Mouse (Mus musculus) kidney, embryonic 15.5 days (tissue): ENCODE measurements around the gene Ceacam15. TPM values are rescaled to one million over a fixed set of nuclear protein-coding genes. Genes with fewer than 3 reads are reported as not detected.
"Not testable (repeated sequence)": the region's sequence is repeated elsewhere in the genome, so short reads cannot be mapped to it uniquely, and the experiment has no call there.

Experiments
- ATAC-seq: fragments of 200-750 bp; cut with Nextera tagmentation; replicated peaks from 2 replicates; pipeline ENCODE4 v1.8.0; 2017; ENCODE audit warnings: moderate TSS enrichment; ENCODE audit not compliant: low FRiP score
- H3K27ac ChIP-seq: fragments of 300-500 bp; sonication (generic); 2 replicates; pipeline ENCODE4 v1.5.1; 2015; ENCODE audit warnings: mild to moderate bottlenecking, inconsistent platforms
- H3K27me3 ChIP-seq: fragments of 300-500 bp; sonication (generic); 2 replicates; pipeline ENCODE4 v1.6.1; 2015; ENCODE audit warnings: inconsistent platforms
- H3K36me3 ChIP-seq: fragments of 300-500 bp; sonication (generic); 2 replicates; pipeline ENCODE4 v1.6.1; 2015; ENCODE audit warnings: inconsistent platforms
- H3K4me1 ChIP-seq: fragments of 300-500 bp; sonication (generic); 2 replicates; pipeline ENCODE4 v1.6.1; 2015; ENCODE audit warnings: inconsistent platforms
- H3K4me2 ChIP-seq: fragments of 300-500 bp; sonication (generic); 2 replicates; pipeline ENCODE4 v1.6.1; 2015; ENCODE audit warnings: moderate library complexity, mild to moderate bottlenecking, inconsistent platforms
- H3K4me3 ChIP-seq: fragments of 300-500 bp; sonication (generic); replicated peaks from 2 replicates; pipeline ENCODE4 v1.5.1; 2015; ENCODE audit warnings: mild to moderate bottlenecking, inconsistent platforms
- H3K9ac ChIP-seq: fragments of 300-500 bp; sonication (generic); 2 replicates; pipeline ENCODE4 v1.6.1; 2015; ENCODE audit warnings: mild to moderate bottlenecking, inconsistent platforms
- H3K9me3 ChIP-seq: fragments of 300-500 bp; sonication (generic); replicated peaks from 2 replicates; pipeline ENCODE4 v1.6.1; 2016; ENCODE audit warnings: inconsistent platforms
- WGBS: fragments of 180-500 bp; shearing (Covaris S2); methylation state at CpG from one replicate; pipeline ENCODE4 v1.1.7; 2015; ENCODE audit warnings: mixed read lengths; 5-methylcytosine and 5-hydroxymethylcytosine counted together
- polyA plus RNA-seq: library from polyadenylated mRNA; unstranded; fragments of >200 nt; fragmentation: Nextera tagmentation; extraction: Ambion mirVana; gene quantifications from 2 replicates; pipeline ENCODE4 v1.2.1, GENCODE M21; 2015

Gene Ceacam15
- polyA plus RNA-seq, 1 experiment from 2014 or later: not detected

DNA sequence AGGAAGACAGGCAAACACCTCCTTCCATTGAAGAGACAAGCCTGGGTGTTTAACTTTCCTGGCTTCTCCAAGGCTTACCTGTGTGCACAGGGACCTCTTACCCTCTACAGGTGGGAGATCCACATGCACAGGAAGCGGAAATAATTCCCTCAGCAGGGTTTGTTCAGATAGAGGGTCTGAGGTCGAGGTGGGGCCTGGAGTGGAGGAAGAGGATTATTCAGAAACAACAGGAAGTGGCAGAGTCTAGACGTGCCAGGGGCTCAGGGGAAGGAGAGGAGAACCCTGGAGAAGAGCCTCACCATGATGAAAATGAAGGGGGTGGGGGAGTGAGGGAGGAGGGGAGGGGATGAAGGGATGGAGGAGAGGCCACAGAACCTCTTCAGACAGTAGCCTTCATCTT is 4.7 kb upstream of the Ceacam15 start:
- WGBS: 63% methylated on average over 3 of the region's 3 CpGs

GRCm38 (mm10) chr7:16674699-16675098 is 806 bp downstream of the Ceacam15 start:
- H3K4me2 ChIP-seq, H3K9me3 ChIP-seq, H3K36me3 ChIP-seq, H3K9ac ChIP-seq, H3K4me1 ChIP-seq, H3K27me3 ChIP-seq, H3K4me3 ChIP-seq, ATAC-seq, H3K27ac ChIP-seq: not testable (repeated sequence)
- WGBS: 51% methylated on average over 5 of the region's 5 CpGs

More for the DNA sequence above, 4.7 kb upstream of the Ceacam15 start:
- H3K9ac ChIP-seq, ATAC-seq, H3K4me1 ChIP-seq, H3K4me2 ChIP-seq, H3K27me3 ChIP-seq, H3K27ac ChIP-seq, H3K9me3 ChIP-seq, H3K4me3 ChIP-seq, H3K36me3 ChIP-seq: not testable (repeated sequence)

DNA sequence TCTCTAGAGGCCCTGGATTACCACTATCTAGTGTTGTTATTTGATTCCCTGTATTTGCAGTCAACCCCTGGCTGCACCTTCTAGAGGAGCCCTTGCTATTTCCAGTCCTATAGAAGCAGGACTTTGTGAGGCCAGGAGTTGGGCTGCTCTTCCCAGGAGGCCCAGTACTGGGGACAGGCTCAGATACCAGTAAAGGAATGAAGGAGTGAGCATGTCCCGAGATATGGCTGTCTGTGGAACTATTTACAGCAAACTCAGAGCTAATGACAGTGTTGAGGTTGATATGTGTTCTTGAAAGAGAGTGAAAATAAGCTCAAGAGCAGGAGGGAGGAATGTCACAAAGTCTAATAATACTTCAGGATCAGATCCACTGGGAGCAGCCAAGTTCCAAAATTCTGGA is 1.7 kb downstream of the Ceacam15 start:
- Histone ChIP-seq H3K27ac (no peak overlapping the region), H3K36me3 (no peaks in the 10 kb centered on the region), H3K9me3 (no peaks in the 10 kb centered on the region), H3K4me1 (no peaks in the 10 kb centered on the region), H3K27me3 (no peaks in the 10 kb centered on the region), H3K4me2 (no peak overlapping the region), H3K9ac (no peak overlapping the region), H3K4me3 (no peak overlapping the region)
- no peak for ATAC-seq
- WGBS: 53% methylated on average over 1 of the region's 1 CpGs

DNA sequence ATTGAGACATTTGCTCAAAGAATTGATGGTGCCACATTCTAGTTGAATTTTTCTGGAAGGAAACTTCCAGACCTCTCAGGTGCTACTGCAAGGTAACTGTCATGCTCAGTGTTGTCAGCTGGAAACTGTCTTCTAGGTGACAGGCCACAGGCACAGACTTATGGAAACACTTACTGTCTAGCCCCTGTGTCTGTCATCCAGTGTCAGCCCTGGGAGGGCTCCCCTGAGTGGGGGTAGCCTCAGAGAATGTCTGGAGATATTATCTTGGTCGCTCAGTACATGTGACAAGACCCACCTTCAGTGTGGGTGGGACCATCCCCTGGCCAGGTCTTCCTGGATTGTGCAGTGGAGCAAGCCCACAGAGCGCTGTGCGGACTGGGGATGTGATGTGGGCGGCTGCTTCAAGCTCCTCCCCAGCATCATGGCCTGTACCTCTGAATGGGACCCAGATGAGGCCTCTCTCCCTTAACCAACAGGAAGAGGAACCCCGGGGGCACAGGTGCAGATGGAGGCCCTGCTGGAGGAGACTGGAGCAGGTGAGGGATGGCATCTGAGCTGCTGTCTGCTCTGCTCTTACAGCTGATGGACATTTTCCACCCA is 7.1 kb downstream of the Ceacam15 start:
- 68% methylated on average over 5 of the region's 5 CpGs for WGBS
- not testable (repeated sequence) for ATAC-seq, H3K4me2 ChIP-seq, H3K4me3 ChIP-seq, H3K27me3 ChIP-seq, H3K27ac ChIP-seq, H3K9me3 ChIP-seq, H3K4me1 ChIP-seq, H3K36me3 ChIP-seq, H3K9ac ChIP-seq

DNA sequence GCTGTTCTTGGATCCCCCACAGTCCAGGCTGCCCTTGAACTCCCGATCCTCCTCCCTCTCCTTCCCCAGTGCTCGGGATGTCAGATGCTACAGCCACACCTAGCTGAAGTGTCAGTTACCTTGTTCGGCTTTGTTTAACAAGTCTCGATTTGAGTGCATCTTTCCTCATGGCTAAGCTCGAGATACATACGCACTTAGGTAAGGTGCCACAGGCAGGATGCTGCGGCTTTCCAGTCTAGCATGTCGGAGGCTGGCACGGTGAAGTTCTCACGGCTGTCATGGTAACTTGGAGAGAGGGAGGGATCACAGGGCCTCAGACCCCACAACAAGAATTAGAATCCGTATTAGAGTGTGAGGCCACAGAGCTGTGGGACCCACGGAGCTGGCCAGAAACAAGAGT is 31.2 kb downstream of the Ceacam15 start:
- Histone ChIP-seq H3K4me2 (no peak overlapping the region), H3K27ac (no peak overlapping the region), H3K36me3 (no peaks in the 10 kb centered on the region), H3K9me3 (no peaks in the 10 kb centered on the region), H3K4me3 (no peak overlapping the region), H3K4me1 (no peaks in the 10 kb centered on the region), H3K27me3 (no peaks in the 10 kb centered on the region), H3K9ac (no peak overlapping the region)
- 73% methylated on average over 12 of the region's 12 CpGs for WGBS
- no peak for ATAC-seq

DNA sequence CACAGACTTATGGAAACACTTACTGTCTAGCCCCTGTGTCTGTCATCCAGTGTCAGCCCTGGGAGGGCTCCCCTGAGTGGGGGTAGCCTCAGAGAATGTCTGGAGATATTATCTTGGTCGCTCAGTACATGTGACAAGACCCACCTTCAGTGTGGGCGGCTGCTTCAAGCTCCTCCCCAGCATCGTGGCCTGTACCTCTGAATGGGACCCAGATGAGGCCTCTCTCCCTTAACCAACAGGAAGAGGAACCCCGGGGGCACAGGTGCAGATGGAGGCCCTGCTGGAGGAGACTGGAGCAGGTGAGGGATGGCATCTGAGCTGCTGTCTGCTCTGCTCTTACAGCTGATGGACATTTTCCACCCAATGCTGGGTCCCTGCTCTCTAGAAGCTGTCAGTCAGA is 32.4 kb downstream of the Ceacam15 start:
- H3K27me3 ChIP-seq, H3K36me3 ChIP-seq, ATAC-seq, H3K27ac ChIP-seq, H3K9me3 ChIP-seq, H3K4me3 ChIP-seq, H3K9ac ChIP-seq, H3K4me1 ChIP-seq, H3K4me2 ChIP-seq: not testable (repeated sequence)
- 33% methylated on average over 4 of the region's 4 CpGs for WGBS

DNA sequence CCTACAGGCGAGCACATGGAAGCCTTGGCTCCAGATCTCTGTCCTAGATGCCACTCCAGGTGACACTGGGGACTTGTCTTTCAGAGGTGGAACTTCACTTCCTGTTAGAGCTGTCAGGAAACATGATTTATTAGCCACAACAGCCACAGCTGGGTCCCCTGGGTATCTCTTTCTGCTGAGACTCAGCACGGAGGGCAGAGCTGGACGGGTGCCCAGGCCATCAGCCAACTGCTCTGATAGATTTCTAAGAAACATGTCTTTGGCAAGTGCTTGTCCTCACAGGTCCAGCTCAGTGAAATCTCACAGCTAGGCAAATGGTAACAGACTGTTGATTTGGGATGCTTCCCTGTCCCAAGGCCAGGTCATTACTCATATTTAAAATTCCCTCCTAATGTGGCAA is 36.5 kb downstream of the Ceacam15 start:
- Histone ChIP-seq H3K9ac (no peak overlapping the region), H3K4me1 (0 out of 2 replicates have a peak, but pooled peaks cover under 1% of the 10 kb centered on the region), H3K27me3 (no peaks in the 10 kb centered on the region), H3K4me3 (no peak overlapping the region), H3K36me3 (no peaks in the 10 kb centered on the region), H3K27ac (no peak overlapping the region), H3K9me3 (no peaks in the 10 kb centered on the region), H3K4me2 (no peak overlapping the region)
- ATAC-seq: no peak
- 61% methylated on average over 3 of the region's 3 CpGs for WGBS

DNA sequence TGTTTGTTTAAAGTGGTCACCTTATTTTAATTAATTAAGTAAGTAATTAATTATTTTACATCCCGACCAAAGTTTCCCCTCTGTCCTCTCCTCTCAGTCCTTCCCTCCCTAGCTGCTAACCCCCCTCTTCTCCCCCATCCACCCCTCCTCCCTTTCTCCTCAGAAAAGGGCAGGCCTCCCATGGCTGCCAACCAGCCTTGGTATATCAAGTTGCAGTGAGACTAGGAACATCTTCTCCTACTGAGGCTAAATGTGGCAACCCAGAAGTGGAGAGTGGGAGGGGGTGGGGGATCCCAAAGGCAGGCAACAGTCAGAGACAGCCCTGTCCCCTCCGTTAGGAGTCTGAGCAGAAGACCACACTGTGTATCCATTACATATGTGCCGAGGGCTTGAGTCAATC is 40.4 kb downstream of the Ceacam15 start:
- peaks cover 3% of the 10 kb centered on the region; the same call in 1 of the 2 replicates for H3K9me3 ChIP-seq
- no peak overlapping the region for H3K27ac ChIP-seq
- no peak overlapping the region for H3K4me3 ChIP-seq
- WGBS: 26% methylated on average over 3 of the region's 3 CpGs
- no peaks in the 10 kb centered on the region for H3K36me3 ChIP-seq
- no peaks in the 10 kb centered on the region for H3K27me3 ChIP-seq
- no peak for ATAC-seq
- 0 out of 2 replicates have a peak, but pooled peaks cover 2% of the 10 kb centered on the region for H3K4me1 ChIP-seq
- H3K4me2 ChIP-seq: no peak overlapping the region
- no peak overlapping the region for H3K9ac ChIP-seq

DNA sequence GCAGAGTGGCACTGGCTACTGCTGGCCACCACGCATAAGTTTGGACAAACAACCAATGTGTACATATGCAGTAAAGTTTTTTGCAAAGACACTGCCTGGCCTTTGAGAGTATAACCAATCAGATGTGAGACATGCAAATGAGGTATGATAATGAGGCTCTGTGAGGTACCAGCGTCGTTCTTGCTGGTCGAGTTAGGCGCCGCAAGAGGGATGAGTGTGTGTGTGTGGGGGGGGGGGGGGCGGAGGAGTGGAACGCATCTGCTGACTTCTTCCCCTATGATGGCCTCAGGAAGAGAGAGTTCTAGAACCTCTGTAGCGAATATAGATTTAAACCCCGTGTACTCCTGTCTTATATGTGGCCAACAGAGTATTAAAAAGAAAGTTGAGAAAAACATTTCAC is 41.6 kb downstream of the Ceacam15 start:
- H3K4me1 ChIP-seq, H3K9me3 ChIP-seq, H3K4me3 ChIP-seq, H3K9ac ChIP-seq, H3K27me3 ChIP-seq, H3K27ac ChIP-seq, H3K36me3 ChIP-seq: not testable (repeated sequence)
- peak; percentile 59 for ATAC-seq
- 0 out of 2 replicates have a peak overlapping the region, but pooled peaks have one; percentile 14 for H3K4me2 ChIP-seq
- 16% methylated on average over 10 of the region's 10 CpGs for WGBS

DNA sequence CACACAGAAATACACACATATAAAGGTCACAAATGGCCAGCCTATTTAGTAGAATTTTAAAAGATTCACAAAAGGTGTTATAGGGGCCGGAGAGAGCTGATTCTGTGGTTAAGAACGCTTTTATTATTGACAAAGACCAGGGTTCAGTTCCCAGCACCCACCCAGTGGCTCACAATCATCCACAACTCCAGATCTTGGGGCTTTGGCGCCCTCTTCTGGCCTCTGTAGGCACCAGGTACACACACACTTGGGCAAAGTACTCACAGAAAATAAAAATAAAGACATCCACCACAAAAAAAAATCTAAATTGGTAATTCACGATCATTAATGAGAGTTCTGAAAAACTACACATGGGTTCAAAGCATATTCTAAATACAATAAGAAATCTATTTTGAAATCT is 43.6 kb downstream of the Ceacam15 start:
- Histone ChIP-seq H3K27ac (no peak overlapping the region), H3K36me3 (no peaks in the 10 kb centered on the region), H3K4me1 (0 out of 2 replicates have a peak, but pooled peaks cover 8% of the 10 kb centered on the region), H3K4me2 (no peak overlapping the region), H3K27me3 (no peaks in the 10 kb centered on the region), H3K9me3 (peaks cover 3% of the 10 kb centered on the region; the same call in 1 of the 2 replicates), H3K9ac (no peak overlapping the region), H3K4me3 (no peak overlapping the region)
- no peak for ATAC-seq
- 65% methylated on average over 4 of the region's 4 CpGs for WGBS

GRCm38 (mm10) chr7:16631025-16631424 is 44.5 kb downstream of the Ceacam15 start:
- no peak overlapping the region for H3K9ac ChIP-seq
- H3K4me3 ChIP-seq: no peak overlapping the region
- peaks cover 3% of the 10 kb centered on the region; the same call in 1 of the 2 replicates for H3K9me3 ChIP-seq
- ATAC-seq: no peak
- no peaks in the 10 kb centered on the region for H3K36me3 ChIP-seq
- 43% methylated on average over 4 of the region's 4 CpGs for WGBS
- H3K27me3 ChIP-seq: no peaks in the 10 kb centered on the region
- no peak overlapping the region for H3K27ac ChIP-seq
- no peak overlapping the region for H3K4me2 ChIP-seq
- H3K4me1 ChIP-seq: 0 out of 2 replicates have a peak, but pooled peaks cover 8% of the 10 kb centered on the region

GRCm38 (mm10) chr7:16629598-16630296 is 45.8 kb downstream of the Ceacam15 start:
- H3K27me3 ChIP-seq: no peaks in the 10 kb centered on the region
- no peak overlapping the region for H3K4me3 ChIP-seq
- peaks cover 3% of the 10 kb centered on the region; the same call in 1 of the 2 replicates for H3K9me3 ChIP-seq
- no peak overlapping the region for H3K9ac ChIP-seq
- no peak overlapping the region for H3K27ac ChIP-seq
- H3K4me1 ChIP-seq: 0 out of 2 replicates have a peak, but pooled peaks cover 8% of the 10 kb centered on the region
- WGBS: 19% methylated on average over 10 of the region's 10 CpGs
- no peak for ATAC-seq
- no peaks in the 10 kb centered on the region for H3K36me3 ChIP-seq
- no peak overlapping the region for H3K4me2 ChIP-seq
